Mouse (Mus musculus): ENCODE results near the gene Ddx41.

GRCm38 (mm10) chr13:55544792-55545191, 8.3 kb upstream of the Ddx41 start:
- no peak for TF ChIP-seq CTCF (IDR thresholded peaks at IDR 0.05; ENCODE audit: extremely low read depth, insufficient read length, insufficient replicate concordance, low read depth, low read length)
- no peak for TF ChIP-seq POLR2A (IDR thresholded peaks at IDR 0.05; ENCODE audit: low read depth, low read length)
